Mouse (Mus musculus) MEL (cell line): Measurements from ENCODE around the gene Dock7. TPM values are rescaled to one million over a fixed set of nuclear protein-coding genes. Genes with fewer than 3 reads are reported as not detected.

Experiments used
- DNase-seq: peaks from one replicate; pipeline ENCODE4 v3.0.0; 2011; ENCODE audit warnings: low read depth, low spot score
- H3K27ac ChIP-seq: 2 replicates; pipeline ENCODE4 v1.5.1; 2012; ENCODE audit warnings: low read depth, mild to moderate bottlenecking, control low read depth, low read length, moderate library complexity; ENCODE audit not compliant: control insufficient read depth
- H3K27me3 ChIP-seq, 2 experiments: fragments of 150-350 bp in 1 of 2; sonication (generic) in 1 of 2; 2 replicates each; pipeline ENCODE4 v1.6.1; 2012; ENCODE audit warnings: low read length in 2 of 2, mild to moderate bottlenecking in 2 of 2, improper control_type of control experiment in 1 of 2, moderate library complexity in 1 of 2; ENCODE audit not compliant: insufficient read depth in 2 of 2, control insufficient read depth in 1 of 2
- H3K36me3 ChIP-seq, 2 experiments: 2 replicates each; pipeline ENCODE4 v1.6.1; 2012 to 2014; ENCODE audit warnings: low read length in 2 of 2, improper control_type of control experiment in 1 of 2, inconsistent platforms in 1 of 2, mild to moderate bottlenecking in 1 of 2; ENCODE audit not compliant: insufficient read depth in 2 of 2, control insufficient read depth in 1 of 2
- H3K4me1 ChIP-seq, 2 experiments: fragments of 150-350 bp in 1 of 2; sonication (generic) in 1 of 2; 2 replicates each; pipeline ENCODE4 v1.6.1; 2012; ENCODE audit warnings: low read length in 2 of 2, improper control_type of control experiment in 1 of 2, mild to moderate bottlenecking in 1 of 2; ENCODE audit not compliant: insufficient read depth in 2 of 2, control insufficient read depth in 1 of 2
- H3K4me3 ChIP-seq, 2 experiments: fragments of 150-350 bp in 1 of 2; sonication (generic) in 1 of 2; 2 replicates each; pipeline ENCODE4 v1.5.1; 2012; ENCODE audit warnings: low read depth in 2 of 2, low read length in 2 of 2, mild to moderate bottlenecking in 2 of 2, moderate library complexity in 2 of 2, control low read depth in 1 of 2, improper control_type of control experiment in 1 of 2; ENCODE audit not compliant: control insufficient read depth in 1 of 2, insufficient read depth in 1 of 2
- H3K79me2 ChIP-seq: 2 replicates; pipeline ENCODE4 v1.6.1; 2012; ENCODE audit warnings: mild to moderate bottlenecking, low read length, moderate library complexity; ENCODE audit not compliant: control insufficient read depth, poor library complexity, insufficient read depth
- H3K9ac ChIP-seq: 2 replicates; pipeline ENCODE4 v1.6.1; 2012; ENCODE audit warnings: low read depth, mild to moderate bottlenecking, control low read depth, low read length, moderate library complexity; ENCODE audit not compliant: control insufficient read depth, poor library complexity, severe bottlenecking
- H3K9me3 ChIP-seq: fragments of 150-350 bp; sonication (generic); replicated peaks from 2 replicates; pipeline ENCODE4 v1.6.1; 2012; ENCODE audit warnings: mild to moderate bottlenecking, low read length, improper control_type of control experiment, moderate library complexity; ENCODE audit not compliant: insufficient read depth
- BHLHE40 ChIP-seq: IDR thresholded peaks from 2 replicates; pipeline ENCODE4 v1.6.1; 2012; ENCODE audit warnings: low read depth, mild to moderate bottlenecking, inconsistent platforms, low read length, improper control_type of control experiment, borderline replicate concordance
- ELF1 ChIP-seq: IDR thresholded peaks from 2 replicates; pipeline ENCODE4 v1.6.1; 2014; ENCODE audit warnings: low read depth, mild to moderate bottlenecking, inconsistent platforms, low read length, improper control_type of control experiment, moderate library complexity
- ETS1 ChIP-seq: IDR thresholded peaks from 2 replicates; pipeline ENCODE4 v1.6.1; 2012; ENCODE audit warnings: low read depth, mild to moderate bottlenecking, inconsistent platforms, low read length, improper control_type of control experiment, moderate library complexity
- HCFC1 ChIP-seq: IDR thresholded peaks from 2 replicates; pipeline ENCODE4 v1.6.1; 2012; ENCODE audit warnings: low read depth, mild to moderate bottlenecking, inconsistent platforms, low read length, improper control_type of control experiment, moderate library complexity
- JUND ChIP-seq: IDR thresholded peaks from 2 replicates; pipeline ENCODE4 v1.6.1; 2011; ENCODE audit warnings: low read depth, mild to moderate bottlenecking, improper control_type of control experiment, low read length
- MEF2A ChIP-seq: IDR thresholded peaks from 2 replicates; pipeline ENCODE4 v1.6.1; 2014; ENCODE audit warnings: low read depth, mild to moderate bottlenecking, inconsistent platforms, low read length, improper control_type of control experiment; ENCODE audit not compliant: poor library complexity, insufficient replicate concordance, severe bottlenecking; ENCODE audit errors: extremely low read depth
- MXI1 ChIP-seq: IDR thresholded peaks from 2 replicates; pipeline ENCODE4 v1.6.1; 2011; ENCODE audit warnings: mild to moderate bottlenecking, low read depth, low read length, improper control_type of control experiment
- POLR2AphosphoS5 ChIP-seq: IDR thresholded peaks from 2 replicates; pipeline ENCODE4 v1.6.1; 2012; ENCODE audit warnings: low read depth, borderline replicate concordance, mild to moderate bottlenecking, inconsistent platforms, low read length, moderate library complexity, mixed read lengths
- SMC3 ChIP-seq: IDR thresholded peaks from 2 replicates; pipeline ENCODE4 v1.6.1; 2011; ENCODE audit warnings: low read depth, low read length, improper control_type of control experiment
- TAL1 ChIP-seq: IDR thresholded peaks from 2 replicates; pipeline ENCODE4 v1.6.1; 2012; ENCODE audit warnings: mild to moderate bottlenecking, inconsistent platforms, low read length, moderate library complexity, mixed read lengths
- TBP ChIP-seq: IDR thresholded peaks from 2 replicates; pipeline ENCODE4 v1.8.0; 2011; ENCODE audit warnings: low read depth, low read length, improper control_type of control experiment
- TCF12 ChIP-seq: IDR thresholded peaks from 2 replicates; pipeline ENCODE4 v1.6.1; 2014; ENCODE audit warnings: low read depth, mild to moderate bottlenecking, inconsistent platforms, low read length, improper control_type of control experiment, moderate library complexity
- USF2 ChIP-seq, 2 experiments: IDR thresholded peaks; 2 replicates each; pipeline ENCODE4 v1.6.1; 2011 to 2012; ENCODE audit warnings: improper control_type of control experiment in 2 of 2, low read length in 2 of 2, borderline replicate concordance in 1 of 2, inconsistent platforms in 1 of 2, low read depth in 1 of 2, mild to moderate bottlenecking in 1 of 2; ENCODE audit not compliant: insufficient read depth in 1 of 2
- ZNF384 ChIP-seq: IDR thresholded peaks from 2 replicates; pipeline ENCODE4 v1.6.1; 2012; ENCODE audit warnings: low read depth, mild to moderate bottlenecking, inconsistent platforms, low read length, improper control_type of control experiment
- polyA plus RNA-seq, 2 experiments: library from polyadenylated mRNA; stranded (reverse) in 1 of 2; unstranded in 1 of 2; fragments of >175 nt in 1 of 2; fragments of >200 nt in 1 of 2; gene quantifications; 2 replicates each; pipeline versions ENCODE4 v1.2.1 to v1.2.4; 2012; ENCODE audit warnings: low replicate concordance in 2 of 2, low read depth in 1 of 2; ENCODE audit not compliant: insufficient read length in 2 of 2, insufficient read depth in 1 of 2, missing spikeins in 1 of 2
- total RNA-seq: library from RNA; depleted of rRNA; stranded (reverse); fragments of 300-350 nt; gene quantifications from 2 replicates; pipeline ENCODE4 v1.2.3, GENCODE M21; 2012

Dock7 gene
- total and polyA plus RNA-seq, 3 experiments = 19.5 to 19.8 TPM; not detected in 1

DNA sequence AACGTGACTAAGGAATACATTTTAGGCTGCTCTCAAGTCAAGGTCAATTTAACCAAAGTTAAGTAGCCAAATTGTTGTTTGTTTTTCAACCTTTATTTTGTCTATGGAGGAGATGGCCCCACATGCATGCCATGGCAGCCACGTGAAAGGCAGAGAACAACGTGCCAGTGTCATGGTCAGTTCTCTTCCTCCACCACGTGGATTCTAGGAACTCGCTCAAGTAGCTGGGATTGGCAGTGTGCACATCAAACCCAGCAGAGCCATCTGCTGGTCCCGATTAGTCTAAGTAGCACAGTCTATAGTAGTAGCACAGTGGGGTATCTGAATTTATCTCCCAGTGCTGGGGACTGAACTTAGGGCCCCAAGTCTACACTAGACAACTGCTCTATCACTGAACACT, 51.9 kb downstream of the Dock7 start:
- no peaks in the 10 kb centered on the region for H3K27me3 ChIP-seq
- H3K4me3 ChIP-seq = no peak overlapping the region
- H3K4me1 ChIP-seq = no peaks in the 10 kb centered on the region
- peaks cover 0 to 2% of the 10 kb centered on the region in 2 experiments; a peak in 1 of 4 replicates for H3K36me3 ChIP-seq
- no peak overlapping the region for H3K27ac ChIP-seq
- no peak for TF ChIP-seq ETS1
- no peak for TF ChIP-seq TAL1
- no peak for TF ChIP-seq BHLHE40
- no peak for TF ChIP-seq MEF2A
- TF ChIP-seq POLR2AphosphoS5 = no peak
- TF ChIP-seq ZNF384 = no peak
- no peak for DNase-seq
- H3K79me2 ChIP-seq = no peaks in the 10 kb centered on the region
- no peaks in the 10 kb centered on the region for H3K9me3 ChIP-seq
- no peak overlapping the region for H3K9ac ChIP-seq

DNA sequence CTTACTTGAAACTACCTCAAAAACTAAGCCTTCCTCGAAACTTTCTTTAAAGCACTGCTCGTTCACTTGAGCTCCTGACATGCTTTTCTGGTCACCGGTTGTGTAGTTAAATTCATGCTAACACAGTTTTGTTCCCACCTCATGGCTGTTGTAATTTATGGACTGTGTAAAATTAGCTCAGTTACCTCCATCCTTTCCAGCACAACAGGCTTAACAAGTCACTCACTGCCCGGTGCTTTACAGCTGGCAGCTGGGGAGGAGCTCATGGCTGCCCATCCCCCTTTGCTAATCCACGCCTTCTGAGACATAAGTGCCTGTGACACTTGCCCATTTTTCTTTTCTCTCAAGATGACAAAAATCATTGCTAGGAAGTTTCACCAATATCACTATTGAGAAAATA, 56.2 kb downstream of the Dock7 start:
- Histone ChIP-seq H3K4me3 (no peak overlapping the region), H3K36me3 (peaks cover 2 to 4% of the 10 kb centered on the region in 2 experiments; a peak in 2 of 4 replicates), H3K79me2 (no peaks in the 10 kb centered on the region), H3K9me3 (no peaks in the 10 kb centered on the region), H3K27me3 (no peaks in the 10 kb centered on the region)
- TF ChIP-seq JUND (no peak), HCFC1 (no peak), TBP (no peak), ELF1 (no peak), SMC3 (no peak), MXI1 (no peak), USF2 (IDR thresholded peaks at IDR 0.05; ENCODE audit: borderline replicate concordance in 1 of 2, insufficient read depth in 1 of 2, low read depth in 1 of 2, low read length in 2 of 2) (no peak)
- TF ChIP-seq, all 39 proteins: peak for 0
- H3K9ac ChIP-seq = no peak overlapping the region
- DNase-seq = no peak
- H3K4me1 ChIP-seq = no peaks in the 10 kb centered on the region; a peak in 1 of 4 replicates
- no peak overlapping the region for H3K27ac ChIP-seq

DNA sequence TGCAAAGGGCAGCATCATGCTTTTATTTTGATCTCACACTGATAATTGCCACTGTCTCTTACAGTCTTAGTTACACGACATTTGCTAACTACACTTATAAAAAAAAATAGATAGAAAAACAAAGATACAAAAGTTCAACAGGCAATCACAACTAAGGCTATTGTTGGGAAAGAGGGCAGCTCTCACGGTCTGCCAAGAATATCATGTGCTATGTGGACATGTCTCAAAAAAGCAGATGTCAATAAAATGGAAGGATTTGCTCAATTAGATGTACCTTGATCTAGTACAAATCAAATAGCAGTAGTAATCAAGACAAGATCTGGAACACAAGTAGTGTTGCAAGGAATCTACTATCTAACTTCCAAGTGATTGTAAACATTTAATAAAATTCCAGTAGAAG, 72.1 kb downstream of the Dock7 start:
- TF ChIP-seq POLR2AphosphoS5 (no peak), TCF12 (no peak), USF2 (IDR thresholded peaks at IDR 0.05; ENCODE audit: borderline replicate concordance in 1 of 2, insufficient read depth in 1 of 2, low read depth in 1 of 2, low read length in 2 of 2) (no peak)
- no peaks in the 10 kb centered on the region for H3K9me3 ChIP-seq
- no peak overlapping the region for H3K9ac ChIP-seq
- DNase-seq = no peak
- peaks cover 0 to 5% of the 10 kb centered on the region in 2 experiments; a peak in 2 of 4 replicates for H3K36me3 ChIP-seq
- no peak overlapping the region for H3K4me3 ChIP-seq
- H3K27me3 ChIP-seq = no peaks in the 10 kb centered on the region
- no peaks in the 10 kb centered on the region for H3K79me2 ChIP-seq
- no peaks in the 10 kb centered on the region for H3K4me1 ChIP-seq
- no peak overlapping the region for H3K27ac ChIP-seq
